Mouse (Mus musculus) erythroblast, embryonic 14.5 days (primary cell): ENCODE measurements around the gene Mafg.

Source experiments
- GATA1 ChIP-seq: IDR thresholded peaks from 2 replicates; pipeline ENCODE4 v1.6.1; 2012; ENCODE audit warnings: low read length, inconsistent platforms, mixed read lengths
- TAL1 ChIP-seq: IDR thresholded peaks from 3 replicates; pipeline ENCODE4 v1.6.1; 2012; ENCODE audit warnings: low read length, inconsistent platforms, mixed read lengths

DNA sequence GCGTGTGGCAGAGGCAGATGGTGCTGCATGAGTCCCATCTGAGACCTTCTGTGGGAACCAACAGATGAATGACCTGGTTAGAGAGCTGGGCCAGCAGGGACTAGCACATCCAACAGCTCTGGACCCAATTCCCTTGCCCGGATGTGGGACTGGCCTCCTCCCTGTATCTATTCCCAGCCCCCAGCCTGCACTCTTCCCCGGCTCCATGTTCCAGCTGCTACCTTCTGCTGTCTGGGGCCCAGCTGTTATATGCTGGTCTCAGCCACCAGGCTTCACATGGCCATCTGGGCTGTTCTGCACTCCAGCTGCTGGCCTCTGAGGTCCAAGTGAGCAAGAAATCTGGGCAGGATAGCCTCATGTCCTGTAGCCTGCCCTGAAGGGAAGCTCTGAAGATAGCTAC lies 32.0 kb upstream of the Mafg start:
- TF ChIP-seq GATA1 (no peak), TAL1 (no peak)
